Mouse (Mus musculus) heart, embryonic 12.5 days (tissue): ENCODE data around the gene Zfp663. TPM values are rescaled to one million over a fixed set of nuclear protein-coding genes. Genes with fewer than 3 reads are reported as not detected.

Experiments used
- ATAC-seq: fragments of 200-750 bp; cut with Nextera tagmentation; 2 replicates; pipeline ENCODE4 v1.8.0; 2017; ENCODE audit warnings: moderate TSS enrichment, moderate library complexity; ENCODE audit not compliant: insufficient number of reproducible peaks, low FRiP score
- H3K27ac ChIP-seq: fragments of 300-500 bp; sonication (generic); 2 replicates; pipeline ENCODE4 v1.5.1; 2016; ENCODE audit warnings: mild to moderate bottlenecking, moderate library complexity; ENCODE audit not compliant: poor library complexity, severe bottlenecking
- H3K27me3 ChIP-seq: fragments of 300-500 bp; sonication (generic); replicated peaks from 2 replicates; pipeline ENCODE4 v1.6.1; 2016; ENCODE audit warnings: mild to moderate bottlenecking, moderate library complexity
- H3K36me3 ChIP-seq: fragments of 300-500 bp; sonication (generic); 2 replicates; pipeline ENCODE4 v1.6.1; 2016; ENCODE audit warnings: mild to moderate bottlenecking, moderate library complexity
- H3K4me1 ChIP-seq: fragments of 300-500 bp; sonication (generic); replicated peaks from 2 replicates; pipeline ENCODE4 v1.6.1; 2016; ENCODE audit warnings: mild to moderate bottlenecking
- H3K4me2 ChIP-seq: fragments of 300-500 bp; sonication (generic); 2 replicates; pipeline ENCODE4 v1.6.1; 2016; ENCODE audit warnings: mild to moderate bottlenecking, moderate library complexity
- H3K4me3 ChIP-seq: fragments of 300-500 bp; sonication (generic); 2 replicates; pipeline ENCODE4 v1.5.1; 2016; ENCODE audit warnings: mild to moderate bottlenecking
- H3K9ac ChIP-seq: fragments of 300-500 bp; sonication (generic); 2 replicates; pipeline ENCODE4 v1.6.1; 2016; ENCODE audit warnings: mild to moderate bottlenecking, moderate library complexity
- H3K9me3 ChIP-seq: fragments of 300-500 bp; sonication (generic); replicated peaks from 2 replicates; pipeline ENCODE4 v1.6.1; 2016; ENCODE audit warnings: mild to moderate bottlenecking, moderate library complexity
- WGBS: fragments of 180-500 bp; shearing (Covaris S2); methylation state at CpG from one replicate; pipeline ENCODE4 v1.1.7; 2016; 5-methylcytosine and 5-hydroxymethylcytosine counted together
- polyA plus RNA-seq: library from polyadenylated mRNA; unstranded; fragments of >200 nt; fragmentation: Nextera tagmentation; extraction: Ambion mirVana; gene quantifications from 2 replicates; pipeline ENCODE4 v1.2.1, GENCODE M21; 2016

The Zfp663 gene
- polyA plus RNA-seq, 1 experiment from 2014 or later: not detected

DNA sequence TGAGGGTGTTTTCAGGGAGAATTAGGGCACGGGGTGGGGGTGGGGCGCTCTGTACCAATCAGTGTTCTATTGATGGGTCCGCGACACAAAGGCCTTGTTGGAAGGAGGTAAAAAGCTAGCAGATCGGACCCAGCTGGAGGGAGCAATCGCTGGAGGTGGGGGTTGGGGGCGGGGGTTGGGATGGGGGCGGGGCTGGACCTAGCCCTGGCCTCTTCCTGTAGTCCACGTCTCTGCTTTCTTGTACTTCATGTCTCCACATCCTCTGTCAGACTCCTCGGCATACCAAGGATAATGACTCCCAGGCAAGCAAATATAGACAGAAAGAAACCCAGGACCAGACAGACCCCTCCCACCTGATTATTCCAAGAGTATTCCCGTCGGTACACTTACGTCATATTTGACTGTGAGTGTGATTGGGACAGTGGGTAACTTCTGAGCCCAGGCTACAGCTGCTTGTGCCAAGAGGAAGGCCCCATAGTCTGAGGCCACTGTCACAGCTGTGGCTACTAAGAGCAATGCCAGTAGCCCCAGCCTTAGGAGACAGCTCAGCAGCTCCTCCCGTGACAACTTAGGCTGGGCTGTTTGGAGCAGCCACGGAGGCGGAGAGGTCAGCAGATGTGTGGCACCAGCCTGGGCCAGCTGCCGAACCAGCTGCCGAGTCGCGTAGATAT lies 28.4 kb upstream of the Zfp663 start:
- no peak overlapping the region for H3K27ac ChIP-seq

DNA sequence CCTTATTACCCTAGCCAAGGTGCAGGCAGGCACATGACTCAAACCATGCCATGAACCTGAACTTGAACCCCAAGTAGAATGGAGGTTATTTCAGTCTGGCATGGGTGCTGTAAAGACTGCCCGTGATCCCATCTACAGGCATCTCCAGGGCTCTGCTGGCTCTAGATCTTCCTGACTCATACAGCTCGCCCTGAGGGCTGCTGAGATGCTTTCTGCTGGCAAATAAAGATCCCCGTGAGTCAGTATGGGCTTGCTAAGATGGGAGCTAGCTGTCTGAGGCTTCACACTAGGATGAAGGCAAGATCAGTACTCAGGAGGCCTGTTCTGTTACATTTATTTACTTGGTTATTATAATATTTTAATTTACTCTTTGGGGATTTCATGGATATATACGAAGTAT lies 23.6 kb upstream of the Zfp663 start:
- Histone ChIP-seq H3K4me2 (no peak overlapping the region), H3K36me3 (no peaks in the 10 kb centered on the region), H3K4me1 (peaks cover 6% of the 10 kb centered on the region), H3K9me3 (no peaks in the 10 kb centered on the region), H3K9ac (no peak overlapping the region), H3K4me3 (no peak overlapping the region), H3K27me3 (0 out of 2 replicates have a peak, but pooled peaks cover 2% of the 10 kb centered on the region), H3K27ac (no peak overlapping the region)
- WGBS: 78% methylated on average over 4 of the region's 4 CpGs
- ATAC-seq: no peak

More for the DNA sequence above, 28.4 kb upstream of the Zfp663 start:
- WGBS: 50% methylated on average over 20 of the region's 20 CpGs
- Histone ChIP-seq H3K4me3 (no peak overlapping the region), H3K27me3 (0 out of 2 replicates have a peak, but pooled peaks cover 2% of the 10 kb centered on the region), H3K9me3 (no peaks in the 10 kb centered on the region), H3K4me1 (peaks cover 18% of the 10 kb centered on the region), H3K4me2 (no peak overlapping the region), H3K36me3 (no peaks in the 10 kb centered on the region), H3K9ac (0 out of 2 replicates have a peak overlapping the region, but pooled peaks have one; percentile 23)
- 0 out of 2 replicates have a peak, but pooled peaks have one; percentile 20 for ATAC-seq

DNA sequence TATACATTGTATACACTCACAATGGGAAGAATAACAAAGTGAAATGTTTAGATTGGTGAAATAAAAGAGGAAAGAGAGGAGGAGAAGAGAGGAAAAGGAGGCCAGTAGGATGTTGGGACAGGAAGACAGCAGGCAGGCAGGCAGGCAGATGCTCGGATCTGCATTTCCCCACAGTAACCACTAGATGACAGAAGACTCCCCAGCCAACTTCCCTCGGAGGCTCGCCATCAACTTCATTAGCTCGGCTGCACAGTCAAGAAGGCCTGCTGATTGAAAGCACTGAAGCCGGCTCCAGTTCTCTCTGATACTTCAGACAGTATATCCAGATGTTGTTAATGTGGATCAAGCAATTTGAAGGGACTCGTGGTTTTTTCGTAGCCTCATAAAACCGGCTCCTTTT lies 23.0 kb upstream of the Zfp663 start:
- no peaks in the 10 kb centered on the region for H3K9me3 ChIP-seq
- H3K36me3 ChIP-seq: peaks cover 3% of the 10 kb centered on the region
- H3K27me3 ChIP-seq: 0 out of 2 replicates have a peak, but pooled peaks cover 2% of the 10 kb centered on the region
- no peak overlapping the region for H3K4me2 ChIP-seq
- WGBS: 13% methylated on average over 8 of the region's 8 CpGs
- peaks cover 7% of the 10 kb centered on the region for H3K4me1 ChIP-seq
- no peak overlapping the region for H3K27ac ChIP-seq
- H3K4me3 ChIP-seq: no peak overlapping the region
- H3K9ac ChIP-seq: no peak overlapping the region
- ATAC-seq: no peak

DNA sequence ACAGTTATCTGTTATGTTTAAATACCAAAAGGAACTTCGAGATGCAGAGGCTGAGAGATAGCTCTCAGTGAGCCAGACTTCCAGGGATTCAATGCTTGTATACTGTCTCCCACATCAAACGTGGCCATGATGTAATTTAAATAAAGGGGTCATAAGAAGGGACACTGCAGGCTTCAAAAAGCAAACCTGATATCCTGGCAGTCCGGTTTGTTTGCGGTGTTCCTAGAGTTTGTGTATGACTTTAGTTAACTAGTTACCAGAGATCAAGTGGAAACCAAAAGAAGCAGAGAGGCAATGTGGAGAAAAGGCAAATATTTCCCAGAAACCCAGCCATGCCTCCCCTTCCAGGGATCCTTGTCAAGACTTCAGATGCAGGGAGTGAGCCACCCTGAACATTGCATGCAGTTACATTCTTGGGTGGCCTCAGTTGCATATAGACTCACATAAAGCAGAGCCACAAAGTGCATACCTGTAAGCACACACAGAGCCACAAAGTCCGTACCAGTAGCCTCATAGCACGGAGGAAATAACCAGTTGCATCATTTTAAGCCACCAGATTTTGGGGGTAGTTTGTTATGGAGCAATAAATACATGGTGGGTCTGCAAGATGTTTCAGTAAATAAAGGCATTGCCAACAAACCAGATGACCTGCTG lies 20.9 kb upstream of the Zfp663 start:
- WGBS: 78% methylated on average over 6 of the region's 6 CpGs
- Histone ChIP-seq H3K4me1 (peaks cover 25% of the 10 kb centered on the region), H3K9me3 (no peaks in the 10 kb centered on the region), H3K27me3 (0 out of 2 replicates have a peak, but pooled peaks cover 2% of the 10 kb centered on the region), H3K36me3 (peaks cover 25% of the 10 kb centered on the region), H3K27ac (no peak overlapping the region), H3K4me2 (no peak overlapping the region), H3K4me3 (no peak overlapping the region), H3K9ac (no peak overlapping the region)
- no peak for ATAC-seq

DNA sequence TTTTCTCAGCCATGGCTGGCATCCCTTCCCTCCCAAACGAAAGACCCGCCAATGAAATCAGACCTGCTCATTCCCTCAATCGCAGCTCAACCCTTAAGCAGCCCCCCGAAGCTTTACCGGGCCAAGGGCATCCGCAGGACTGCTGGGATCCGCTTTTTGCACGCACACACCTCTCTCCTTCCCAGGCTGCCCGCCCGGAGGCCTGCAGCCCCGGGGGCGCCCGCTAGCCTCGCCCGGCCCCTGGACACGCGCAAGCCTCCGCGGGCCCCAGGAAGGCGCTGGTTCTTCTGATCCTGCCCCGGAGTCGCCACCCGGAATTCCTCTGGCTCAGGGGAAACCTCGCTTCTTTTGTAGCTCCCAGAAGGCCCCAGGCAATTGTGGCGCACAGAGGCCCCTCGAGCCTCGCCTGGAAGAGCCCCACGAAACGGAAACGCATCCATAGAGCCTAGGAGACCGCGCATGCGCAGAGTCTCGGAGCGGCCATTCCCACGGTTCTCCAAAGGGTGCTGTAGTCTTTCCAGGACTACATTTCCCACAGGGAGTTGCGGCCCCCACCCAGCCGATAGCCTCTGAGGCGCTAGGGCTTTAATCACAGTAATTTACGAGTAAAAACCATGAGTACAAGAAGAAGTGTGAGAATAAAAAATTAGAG lies 19.4 kb upstream of the Zfp663 start, which contains the start of gene Zfp334:
Gene Zfp334 (minus strand): TSS at position 416 of the 652 bp plus-strand sequence.
- Histone ChIP-seq H3K4me1 (peaks cover 25% of the 10 kb centered on the region), H3K9ac (peak within 1 kb of the TSS; percentile 91), H3K9me3 (0 out of 2 replicates have a peak, but pooled peaks cover under 1% of the 10 kb centered on the region), H3K36me3 (peaks cover 39% of the 10 kb centered on the region), H3K4me2 (peak within 1 kb of the TSS; percentile 84), H3K4me3 (peak within 1 kb of the TSS; percentile 94), H3K27me3 (0 out of 2 replicates have a peak, but pooled peaks cover 2% of the 10 kb centered on the region), H3K27ac (peak within 1 kb of the TSS; percentile 86)
- ATAC-seq: peak; percentile 83
- under 1% methylated on average over 40 of the region's 40 CpGs for WGBS

DNA sequence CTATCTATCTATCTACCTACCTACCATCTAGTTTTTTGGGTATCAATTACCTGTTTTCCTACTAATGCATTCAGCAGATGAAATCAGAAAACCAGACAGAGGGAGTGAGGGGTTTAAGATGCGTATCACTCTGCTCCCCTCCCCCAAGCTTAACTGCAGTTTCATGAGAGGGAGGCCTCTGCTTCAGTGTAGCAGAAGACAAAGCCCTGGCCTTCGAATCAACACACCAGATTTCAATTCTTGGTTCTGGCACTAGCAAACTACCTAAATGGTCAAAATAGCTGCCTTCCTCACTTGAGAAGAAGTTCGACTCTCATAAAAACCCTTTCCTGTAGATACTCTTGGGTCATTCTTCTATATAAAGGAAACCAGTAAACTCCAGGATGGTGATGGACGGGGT lies 18.8 kb upstream of the Zfp663 start:
- Histone ChIP-seq H3K4me3 (peak overlapping the region; percentile 94), H3K4me1 (peaks cover 25% of the 10 kb centered on the region), H3K9ac (peak overlapping the region; percentile 91), H3K27me3 (no peaks in the 10 kb centered on the region), H3K36me3 (peaks cover 45% of the 10 kb centered on the region), H3K27ac (peak overlapping the region; percentile 86), H3K9me3 (0 out of 2 replicates have a peak, but pooled peaks cover 6% of the 10 kb centered on the region), H3K4me2 (peak overlapping the region; percentile 84)
- WGBS: 14% methylated on average over 4 of the region's 4 CpGs
- no peak for ATAC-seq

DNA sequence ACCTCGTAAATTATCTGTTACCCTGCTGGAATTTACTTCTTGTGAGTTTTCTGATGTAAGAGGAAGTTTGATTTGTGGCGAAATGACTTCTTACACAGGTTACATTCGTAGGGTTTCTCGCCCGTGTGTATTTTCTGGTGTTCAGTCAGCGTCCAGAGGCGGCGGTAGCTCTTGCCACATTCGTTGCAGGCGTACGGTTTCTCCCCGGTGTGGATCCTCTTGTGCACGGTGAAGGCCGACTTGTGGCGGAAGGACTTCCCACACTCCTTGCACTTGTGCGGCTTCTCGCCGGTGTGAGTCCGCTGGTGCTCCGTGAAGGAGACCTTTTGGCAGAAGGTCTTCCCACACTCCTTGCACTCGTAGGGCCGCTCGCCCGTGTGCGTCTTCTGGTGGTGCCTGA lies 11.5 kb upstream of the Zfp663 start:
- Histone ChIP-seq H3K9ac (no peak overlapping the region), H3K4me2 (no peak overlapping the region), H3K4me3 (no peak overlapping the region), H3K27me3 (no peaks in the 10 kb centered on the region), H3K36me3 (peaks cover 88% of the 10 kb centered on the region), H3K9me3 (peaks cover 31% of the 10 kb centered on the region), H3K27ac (no peak overlapping the region), H3K4me1 (peaks cover 17% of the 10 kb centered on the region)
- WGBS: 93% methylated on average over 25 of the region's 25 CpGs
- no peak for ATAC-seq

DNA sequence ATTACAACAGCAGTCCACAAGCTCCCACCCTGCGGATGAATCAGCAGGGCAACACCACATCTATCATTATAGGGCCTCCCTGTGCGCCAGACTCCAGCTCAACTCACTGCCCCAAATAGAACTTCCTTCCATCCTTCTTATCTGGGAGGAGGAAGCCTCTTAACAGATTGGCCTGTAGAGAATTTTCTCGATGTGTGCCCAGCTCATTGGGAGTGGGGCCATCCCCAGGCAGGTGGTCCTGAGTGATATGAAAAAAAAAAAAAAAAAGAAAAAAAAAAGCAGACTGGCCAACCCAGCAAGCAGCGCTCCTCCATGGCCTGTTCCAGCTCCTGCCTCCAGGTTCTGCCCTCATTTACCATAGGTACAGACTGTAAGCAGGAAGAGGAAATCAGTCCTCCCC lies 7.5 kb upstream of the Zfp663 start:
- no peak for ATAC-seq
- Histone ChIP-seq H3K4me1 (peaks cover 13% of the 10 kb centered on the region), H3K9me3 (peaks cover 18% of the 10 kb centered on the region), H3K27me3 (no peaks in the 10 kb centered on the region), H3K4me3 (no peak overlapping the region), H3K27ac (no peak overlapping the region), H3K36me3 (peaks cover 60% of the 10 kb centered on the region), H3K9ac (no peak overlapping the region), H3K4me2 (no peak overlapping the region)
- 42% methylated on average over 4 of the region's 4 CpGs for WGBS

DNA sequence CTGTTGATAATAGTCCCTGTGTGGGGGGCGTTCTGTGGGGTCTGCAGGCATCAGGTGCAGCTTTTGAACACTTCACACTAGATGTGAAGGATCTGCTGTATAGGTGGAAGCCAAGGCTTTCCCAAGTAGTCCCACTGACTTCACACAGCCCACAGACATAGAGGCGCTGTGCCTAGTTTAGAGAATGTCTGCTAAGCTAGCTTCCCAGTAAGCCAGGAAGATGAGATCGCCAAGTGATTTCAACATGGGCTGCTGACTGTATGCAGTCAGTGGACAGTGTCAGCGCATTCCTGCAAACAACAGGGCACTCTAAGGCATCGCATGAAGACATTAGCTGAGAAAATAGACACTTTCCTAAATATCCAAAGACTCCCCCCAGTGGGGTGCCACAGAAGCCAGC lies 6.9 kb upstream of the Zfp663 start:
- Histone ChIP-seq H3K4me2 (no peak overlapping the region), H3K36me3 (peaks cover 55% of the 10 kb centered on the region), H3K27ac (no peak overlapping the region), H3K27me3 (no peaks in the 10 kb centered on the region), H3K4me1 (peaks cover 13% of the 10 kb centered on the region), H3K9ac (no peak overlapping the region), H3K9me3 (peaks cover 13% of the 10 kb centered on the region), H3K4me3 (no peak overlapping the region)
- whole genome bisulfite sequencing: 74% methylated on average over 5 of the region's 5 CpGs
- ATAC-seq: no peak

DNA sequence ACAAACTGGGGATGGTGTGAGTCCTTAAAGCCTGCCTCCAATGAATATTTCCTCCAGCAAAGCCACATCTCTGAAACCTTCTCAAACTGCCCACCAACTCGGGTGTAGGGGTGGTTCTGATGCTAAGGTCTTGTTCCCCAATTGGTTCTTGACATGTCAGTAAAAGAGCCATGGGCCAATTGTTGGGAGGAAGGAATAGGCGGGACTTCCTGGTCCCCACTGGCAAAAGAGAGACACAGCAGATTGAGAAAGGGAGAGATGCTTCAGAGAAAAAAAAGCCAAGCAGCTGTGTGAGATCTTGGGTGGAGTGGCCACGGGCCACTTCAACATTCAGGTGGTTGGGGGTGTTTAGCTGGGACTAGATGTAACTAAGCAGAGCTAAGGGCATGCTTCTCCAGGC lies 2.5 kb upstream of the Zfp663 start:
- Histone ChIP-seq H3K4me1 (peaks cover 28% of the 10 kb centered on the region), H3K36me3 (peaks cover 21% of the 10 kb centered on the region), H3K9ac (no peak overlapping the region), H3K9me3 (peaks cover 7% of the 10 kb centered on the region; the same call in 1 of the 2 replicates), H3K4me2 (no peak overlapping the region), H3K27me3 (peaks cover 28% of the 10 kb centered on the region), H3K27ac (no peak overlapping the region), H3K4me3 (no peak overlapping the region)
- WGBS: 18% methylated on average over 3 of the region's 3 CpGs
- no peak for ATAC-seq

DNA sequence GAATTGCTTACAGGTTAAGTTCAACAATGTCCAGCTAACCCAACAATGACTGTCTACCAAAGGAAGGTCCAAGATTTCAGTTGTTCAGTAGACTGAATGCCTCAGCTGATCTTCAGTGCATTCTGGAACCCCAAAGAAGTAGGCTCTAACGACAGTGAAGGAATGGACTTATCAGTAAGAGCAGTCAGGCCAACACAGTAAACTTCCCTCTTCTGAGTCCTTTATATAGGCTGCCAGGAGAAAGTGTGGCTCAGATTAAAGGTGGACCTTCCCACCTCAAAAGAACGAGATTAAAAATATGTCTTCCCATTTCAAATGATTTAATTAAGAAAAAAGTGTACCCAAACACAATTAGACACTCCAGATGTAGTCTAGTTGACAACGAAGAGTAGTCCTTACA lies 1.8 kb upstream of the Zfp663 start:
- Histone ChIP-seq H3K4me3 (no peak overlapping the region), H3K9ac (no peak overlapping the region), H3K9me3 (peaks cover 7% of the 10 kb centered on the region; the same call in 1 of the 2 replicates), H3K27me3 (peaks cover 33% of the 10 kb centered on the region), H3K4me1 (peaks cover 21% of the 10 kb centered on the region), H3K27ac (no peak overlapping the region), H3K36me3 (peaks cover 15% of the 10 kb centered on the region), H3K4me2 (no peak overlapping the region)
- 64% methylated on average over 3 of the region's 3 CpGs for WGBS
- no peak for ATAC-seq
